Mouse (Mus musculus) layer of hippocampus, adult 6 months (tissue): Measurements from ENCODE around the gene Atraid. TPM values are rescaled to one million over a fixed set of nuclear protein-coding genes. Genes with fewer than 3 reads are reported as not detected.

Experiments
- long read RNA-seq, 2 experiments: library from polyadenylated mRNA; unstranded; transcript quantifications; one replicate each; pipeline ENCODE4 v2.0.0; 2019 to 2020
- polyA plus RNA-seq: library from polyadenylated mRNA; unstranded; fragments of <200 nt; fragmentation: Nextera tagmentation; gene quantifications from 2 replicates; pipeline ENCODE4 v1.2.3, GENCODE M21; 2021

The Atraid gene
- 231 and 258 TPM in 2 replicates for polyA plus RNA-seq
- long read RNA-seq, experiment 1, transcript Atraid-201 (7 exons, 966 nt) = major isoform, 143 of 167 reads
- long read RNA-seq, experiment 1, transcript Atraid-204 (7 exons, 840 nt) = minor isoform, 5 of 167 reads
- long read RNA-seq, experiment 1, partial matches to known transcripts = 12 of 167 reads
- long read RNA-seq, experiment 1, other reads (novel, unspliced or antisense) = 3 of 167 reads
- long read RNA-seq, experiment 2, transcript Atraid-201 (7 exons, 966 nt) = major isoform, 74 of 94 reads
- long read RNA-seq, experiment 2, partial matches to known transcripts = 5 of 94 reads
- long read RNA-seq, experiment 2, other reads (novel, unspliced or antisense) = 4 of 94 reads

GRCm38 (mm10) chr5:31047848-31048762, at the start of gene Atraid:
Gene Atraid, plus strand, starts transcription at chr5:31048312.

DNA sequence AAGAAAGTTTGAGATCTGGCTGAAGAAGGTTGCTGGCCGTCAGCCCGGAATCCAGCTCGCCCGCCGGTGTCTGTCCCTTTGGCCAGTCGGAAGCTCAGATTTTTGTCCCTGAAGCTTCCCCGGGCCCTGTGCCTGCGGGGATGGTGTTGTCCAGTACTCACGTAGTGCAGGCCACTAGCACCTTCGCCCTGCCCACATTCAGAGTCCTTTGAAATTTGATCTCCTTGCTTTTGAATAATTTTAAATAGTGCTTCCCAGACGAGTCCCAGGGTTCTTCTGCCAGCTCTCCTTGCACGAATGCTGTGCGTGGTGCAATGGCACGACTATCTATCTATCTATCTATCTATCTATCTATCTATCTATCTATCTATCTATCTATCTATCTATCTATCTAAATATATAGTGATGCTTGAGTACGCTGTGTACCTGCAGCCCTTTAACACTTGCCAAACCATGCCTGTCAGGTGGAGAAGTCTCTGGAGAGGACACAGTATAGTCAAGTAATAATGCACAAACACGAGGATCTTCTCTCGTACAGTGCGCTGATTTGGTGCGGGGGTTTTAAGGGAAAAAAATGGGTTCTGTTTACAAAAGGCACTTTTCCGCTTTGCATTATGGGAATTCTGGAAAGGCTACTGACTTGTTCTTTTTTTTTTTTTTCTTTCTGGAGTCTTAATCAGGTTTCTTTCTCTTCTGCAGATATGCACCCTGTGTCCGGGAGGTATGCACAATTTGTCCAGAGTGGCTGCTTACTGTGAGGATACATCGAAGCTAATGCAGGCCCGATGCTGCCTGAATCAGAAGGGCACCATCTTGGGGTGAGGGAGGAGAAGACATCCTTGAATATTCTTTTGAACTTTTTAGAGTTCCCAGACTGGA, 890 bp downstream of the Atraid start, which contains the start of gene Slc5a6:
TSS of gene Slc5a6 (minus strand) at position 162 of the 879 bp plus-strand sequence.

DNA sequence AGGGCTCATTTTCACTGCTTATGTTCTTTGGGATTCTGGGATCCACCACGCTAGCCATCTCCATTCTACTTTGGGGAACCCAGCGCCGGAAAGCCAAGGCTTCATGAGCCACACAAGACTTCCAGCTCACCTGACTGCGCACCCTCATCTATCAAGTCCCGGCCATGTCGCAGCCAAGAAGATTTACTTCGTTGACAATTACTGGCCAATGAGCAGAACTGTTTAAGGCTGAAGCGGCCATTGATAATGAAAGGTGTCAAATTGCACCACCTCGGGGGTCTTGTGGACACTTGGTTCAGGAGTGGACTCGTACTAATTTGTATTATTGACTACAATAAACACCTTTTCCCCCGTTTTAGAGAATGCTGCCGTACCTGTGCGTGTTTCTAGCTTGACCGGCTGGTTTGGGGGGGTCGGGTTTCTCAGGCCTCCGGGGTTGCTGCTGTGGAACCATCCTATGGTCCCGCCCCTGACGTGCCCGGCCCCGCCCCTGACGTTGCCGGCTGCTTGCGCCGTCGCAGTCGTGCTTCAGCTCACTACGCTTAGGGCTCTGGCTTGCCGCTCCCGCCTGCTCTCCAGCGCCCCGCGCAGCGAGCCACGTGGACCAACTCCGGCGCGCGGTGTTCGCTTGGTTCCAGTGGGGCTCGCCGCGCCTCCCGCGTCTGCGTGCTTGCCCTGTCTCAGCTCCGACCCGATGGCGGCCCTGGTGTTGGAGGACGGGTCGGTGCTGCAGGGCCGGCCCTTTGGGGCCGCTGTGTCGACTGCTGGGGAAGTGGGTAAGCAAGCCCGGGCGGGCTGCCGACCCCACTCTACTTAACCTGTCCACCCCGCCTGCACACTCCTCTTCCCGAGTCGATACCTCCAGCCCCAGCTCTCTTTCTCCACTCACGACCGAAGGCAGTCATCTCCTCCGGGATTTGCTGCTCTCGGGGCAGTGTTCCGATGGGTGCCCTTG, 6.4 kb downstream of the Atraid start, which contains the start of gene Cad:
TSS of gene Cad (plus strand) at position 520 of the 955 bp plus-strand sequence.

Other genes starting within 250 kb of the Atraid start
- gene Mapre3, start 233.7 kb upstream of the Atraid start, polyA plus RNA-seq = 128 and 173 TPM in 2 replicates
- 20.3 and 26.1 TPM in 2 replicates for gene Tmem214, start 180.3 kb upstream of the Atraid start, polyA plus RNA-seq
- 2.9 and 4.6 TPM in 2 replicates for gene Agbl5, start 159.6 kb upstream of the Atraid start, polyA plus RNA-seq
- 134 and 150 TPM in 2 replicates for gene Ost4, start 140.5 kb upstream of the Atraid start, polyA plus RNA-seq
- 0.55 and 1.1 TPM in 2 replicates for gene Emilin1, start 134.9 kb upstream of the Atraid start, polyA plus RNA-seq
- 38.1 and 40.6 TPM in 2 replicates for gene Khk, start 126.9 kb upstream of the Atraid start, polyA plus RNA-seq
- 8.1 and 10.3 TPM in 2 replicates for gene Cgref1, start 102.7 kb upstream of the Atraid start, polyA plus RNA-seq
- gene Preb, start 88.0 kb upstream of the Atraid start, polyA plus RNA-seq = 50.1 and 55.9 TPM in 2 replicates
- gene Tcf23, start 79.7 kb upstream of the Atraid start, polyA plus RNA-seq = 0.06 TPM in 2 replicates
- 9.8 and 12.6 TPM in 2 replicates for gene Slc5a6, start 612 bp downstream of the Atraid start, polyA plus RNA-seq
- 2.9 and 3.1 TPM in 2 replicates for gene Cad, start 6.5 kb downstream of the Atraid start, polyA plus RNA-seq
- gene Dnajc5g, start 58.0 kb downstream of the Atraid start, polyA plus RNA-seq = not detected in 2 replicates
- 88.3 and 99.3 TPM in 2 replicates for gene Slc30a3, start 59.9 kb downstream of the Atraid start, polyA plus RNA-seq
- gene Trim54, start 68.4 kb downstream of the Atraid start, polyA plus RNA-seq = 0.15 and 0.33 TPM in 2 replicates
- not detected in 2 replicates for gene Ucn, start 90.5 kb downstream of the Atraid start, polyA plus RNA-seq
- gene Mpv17, start 105.9 kb downstream of the Atraid start, polyA plus RNA-seq = 139 and 146 TPM in 2 replicates
- gene Gm29609, start 131.6 kb downstream of the Atraid start, polyA plus RNA-seq = 0.70 and 2.9 TPM in 2 replicates
- gene Gtf3c2, start 131.8 kb downstream of the Atraid start, polyA plus RNA-seq = 12.4 and 12.7 TPM in 2 replicates
- gene Snx17, start 144.9 kb downstream of the Atraid start, polyA plus RNA-seq = 112 and 117 TPM in 2 replicates
- gene Eif2b4, start 145.1 kb downstream of the Atraid start, polyA plus RNA-seq = 31.6 and 46.9 TPM in 2 replicates
- 1.6 and 1.9 TPM in 2 replicates for gene Zfp513, start 154.0 kb downstream of the Atraid start, polyA plus RNA-seq
- 79.7 and 95.6 TPM in 2 replicates for gene Ppm1g, start 172.4 kb downstream of the Atraid start, polyA plus RNA-seq
- 75.4 and 80.3 TPM in 2 replicates for gene Nrbp1, start 192.6 kb downstream of the Atraid start, polyA plus RNA-seq
- gene Gm9970, start 192.9 kb downstream of the Atraid start, polyA plus RNA-seq = not detected in 2 replicates
- gene Krtcap3, start 203.4 kb downstream of the Atraid start, polyA plus RNA-seq = 0.77 and 2.4 TPM in 2 replicates
- 13.4 and 15.4 TPM in 2 replicates for gene Ift172, start 242.8 kb downstream of the Atraid start, polyA plus RNA-seq
- 72.5 and 92.3 TPM in 2 replicates for gene Fndc4, start 247.8 kb downstream of the Atraid start, polyA plus RNA-seq
- gene Gckr, start 249.1 kb downstream of the Atraid start, polyA plus RNA-seq = not detected in 2 replicates